9 mouse cellular contexts compared by ENCODE assay signal in the genomic region with DNA sequence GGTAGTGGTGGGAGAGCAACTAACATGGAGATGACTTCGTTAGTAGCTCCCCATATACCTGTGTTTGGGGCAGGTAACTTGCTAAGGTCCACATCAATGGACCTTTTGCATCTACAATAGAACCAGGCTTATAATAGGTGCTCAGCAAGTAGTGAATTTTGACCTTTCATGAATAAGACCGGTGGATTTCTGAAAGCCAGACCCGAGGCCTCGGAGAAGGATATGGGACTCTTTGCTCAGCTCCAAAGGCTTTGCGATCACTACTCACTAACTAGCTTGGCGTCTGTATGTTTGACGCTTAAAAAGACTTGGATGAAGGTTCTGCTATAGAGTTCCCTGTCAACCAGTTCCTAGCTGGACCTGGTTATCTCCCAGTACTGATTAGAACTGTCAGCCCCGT. TPM values are rescaled to one million over a fixed set of nuclear protein-coding genes. Genes with fewer than 3 reads are reported as not detected.
DNase-seq lines count a peak whose midpoint lies in the region; ATAC-seq lines count a peak whose summit lies in the region.
"Had no signal": no experiment of that assay in that cellular context is flagged by ENCODE, and none has a peak within 500 bp of the region (broad histone marks: within the 10 kb centered on the region; RNA-seq: fewer than 3 reads in every experiment).

No protein-coding gene starts in this region.

- H3K4me1 ChIP-seq in heart, embryonic 12.5 days (replicated peaks): peaks cover 11% of the 10 kb centered on the region
- H3K4me1 ChIP-seq in embryonic facial prominence, embryonic 11.5 days (ENCODE audit: control insufficient read depth, insufficient read depth, low read length): no peaks in the 10 kb centered on the region; the same call in 1 of the 2 replicates
- peaks cover 16% of the 10 kb centered on the region for H3K4me1 ChIP-seq in hindbrain, embryonic 14.5 days (replicated peaks; ENCODE audit: control insufficient read depth, insufficient read depth, low read length)
- peaks cover 18% of the 10 kb centered on the region for H3K4me1 ChIP-seq in midbrain, embryonic 13.5 days (replicated peaks)

- no peaks in the 10 kb centered on the region for H3K9me3 ChIP-seq in heart, embryonic 12.5 days (replicated peaks)
- no peaks in the 10 kb centered on the region for H3K9me3 ChIP-seq in embryonic facial prominence, embryonic 11.5 days (replicated peaks; ENCODE audit: control insufficient read depth, low read length)
- H3K9me3 ChIP-seq in hindbrain, embryonic 14.5 days (ENCODE audit: control insufficient read depth, low read length): no peaks in the 10 kb centered on the region
- no peaks in the 10 kb centered on the region for H3K9me3 ChIP-seq in midbrain, embryonic 13.5 days

- H3K9ac ChIP-seq in heart, embryonic 12.5 days: no peak overlapping the region
- no peak overlapping the region; the same call in 1 of the 2 replicates for H3K9ac ChIP-seq in embryonic facial prominence, embryonic 11.5 days (replicated peaks; ENCODE audit: low read length)
- H3K9ac ChIP-seq in hindbrain, embryonic 14.5 days: peak overlapping the region; percentile 83
- peak overlapping the region; percentile 86 for H3K9ac ChIP-seq in midbrain, embryonic 13.5 days (replicated peaks)

- peak overlapping the region; percentile 59; the same call in 1 of the 2 replicates for H3K4me3 ChIP-seq in heart, embryonic 12.5 days
- H3K4me3 ChIP-seq in embryonic facial prominence, embryonic 11.5 days (ENCODE audit: low read depth, low read length): peak overlapping the region; percentile 66
- peak overlapping the region; percentile 63 for H3K4me3 ChIP-seq in hindbrain, embryonic 14.5 days (replicated peaks; ENCODE audit: low read length)
- H3K4me3 ChIP-seq in midbrain, embryonic 13.5 days (replicated peaks): peak overlapping the region; percentile 62
- H3K4me3 ChIP-seq: erythroblast, embryonic 14.5 days had no signal

- intact Hi-C loops in heart, postnatal 10 days (cut with DNase I): no loop called here

- no peak for DNase-seq in heart, postnatal 10 days
- DNase-seq in embryonic facial prominence, embryonic 11.5 days (ENCODE audit: low spot score): no peak
- DNase-seq in hindbrain, embryonic 14.5 days (ENCODE audit: low spot score): no peak
- no peak for DNase-seq in cerebellum, adult 11-12 months
- no peak for DNase-seq in cerebellum, postnatal 4 days (ENCODE audit: low spot score in 2 of 2)
- no peak for DNase-seq in cerebellum, postnatal 36 days

- peak overlapping the region; percentile 89; the same call in 1 of the 2 replicates for H3K4me2 ChIP-seq in heart, embryonic 12.5 days
- H3K4me2 ChIP-seq in embryonic facial prominence, embryonic 11.5 days (ENCODE audit: low read depth, low read length): peak overlapping the region; percentile 99
- H3K4me2 ChIP-seq in hindbrain, embryonic 14.5 days (replicated peaks): peak overlapping the region; percentile 91
- peak overlapping the region; percentile 77 for H3K4me2 ChIP-seq in midbrain, embryonic 13.5 days (replicated peaks)

- WGBS in heart, embryonic 12.5 days: 31% methylated on average over 8 of the region's 8 CpGs
- WGBS in embryonic facial prominence, embryonic 11.5 days: 52% methylated on average over 8 of the region's 8 CpGs
- 56% methylated on average over 8 of the region's 8 CpGs for WGBS in hindbrain, embryonic 14.5 days
- 39% methylated on average over 8 of the region's 8 CpGs for WGBS in midbrain, embryonic 13.5 days

- ATAC-seq in heart, embryonic 12.5 days (ENCODE audit: insufficient number of reproducible peaks, low FRiP score): no peak
- ATAC-seq in embryonic facial prominence, embryonic 11.5 days (replicated peaks; ENCODE audit: insufficient number of reproducible peaks, low FRiP score, low TSS enrichment, low read depth): no peak
- ATAC-seq in hindbrain, embryonic 14.5 days (ENCODE audit: low FRiP score): no peak
- ATAC-seq in midbrain, embryonic 13.5 days: no peak

- no peaks in the 10 kb centered on the region for H3K36me3 ChIP-seq in heart, embryonic 12.5 days
- no peaks in the 10 kb centered on the region for H3K36me3 ChIP-seq in embryonic facial prominence, embryonic 11.5 days (replicated peaks; ENCODE audit: control insufficient read depth, insufficient read depth, low read depth, low read length)
- H3K36me3 ChIP-seq in hindbrain, embryonic 14.5 days (replicated peaks; ENCODE audit: control insufficient read depth, insufficient read depth): no peaks in the 10 kb centered on the region
- no peaks in the 10 kb centered on the region for H3K36me3 ChIP-seq in midbrain, embryonic 13.5 days

- no peak overlapping the region for H3K27ac ChIP-seq in heart, embryonic 12.5 days (ENCODE audit: poor library complexity, severe bottlenecking)
- no peak overlapping the region for H3K27ac ChIP-seq in embryonic facial prominence, embryonic 11.5 days (replicated peaks; ENCODE audit: low read depth, low read length)
- H3K27ac ChIP-seq in hindbrain, embryonic 14.5 days: peak overlapping the region; percentile 91
- peak overlapping the region; percentile 88 for H3K27ac ChIP-seq in midbrain, embryonic 13.5 days

- peaks cover 97% of the 10 kb centered on the region for H3K27me3 ChIP-seq in heart, embryonic 12.5 days (replicated peaks)
- H3K27me3 ChIP-seq in embryonic facial prominence, embryonic 11.5 days (ENCODE audit: control insufficient read depth, insufficient read depth, low read length): peaks cover 43% of the 10 kb centered on the region
- H3K27me3 ChIP-seq in hindbrain, embryonic 14.5 days (ENCODE audit: control insufficient read depth, insufficient read depth, low read length): peaks cover 17% of the 10 kb centered on the region
- H3K27me3 ChIP-seq in midbrain, embryonic 13.5 days: peaks cover 45% of the 10 kb centered on the region

RNA-seq across cellular contexts. Expression of a gene that starts 1.2 kb away (rescaled TPM):
- 0.55 and 0.59 TPM in 2 replicates for polyA plus RNA-seq in heart, embryonic 12.5 days (2016; fragmentation: Nextera tagmentation; extraction: Ambion mirVana)
- under 1 TPM; 0.26 to 0.27 TPM for total RNA-seq in heart, postnatal 10 days (2021)
- 5.8 and 8.4 TPM in 2 replicates for polyA plus RNA-seq in embryonic facial prominence, embryonic 11.5 days (2014; fragmentation: Nextera tagmentation; extraction: Ambion mirVana)
- polyA plus RNA-seq in hindbrain, embryonic 14.5 days (2014; fragmentation: Nextera tagmentation; extraction: Ambion mirVana): 42.2 and 43.8 TPM in 2 replicates
- 14.8 and 18.9 TPM in 2 replicates for polyA plus RNA-seq in midbrain, embryonic 13.5 days (2015; fragmentation: Nextera tagmentation; extraction: Ambion mirVana)
- polyA plus RNA-seq: erythroblast, embryonic 14.5 days had no signal

Comparison
In these comparisons a context has a peak if more than half of its experiments do, and no peak if none do; other contexts are left out.
1. H3K27ac ChIP-seq: peak in hindbrain, embryonic 14.5 days (single experiment) and midbrain, embryonic 13.5 days (single experiment); none in heart, embryonic 12.5 days (single experiment) and embryonic facial prominence, embryonic 11.5 days (single experiment).
2. H3K9ac ChIP-seq: peak in hindbrain, embryonic 14.5 days (single experiment) and midbrain, embryonic 13.5 days (single experiment); none in heart, embryonic 12.5 days (single experiment) and embryonic facial prominence, embryonic 11.5 days (single experiment).
3. Peak in every context shown above with its lines, with median percentiles within 50 percentile points of each other: H3K4me2 ChIP-seq and H3K4me3 ChIP-seq.